Mouse (Mus musculus): Measurements from ENCODE around the gene Ly6g6e. TPM values are rescaled to one million over a fixed set of nuclear protein-coding genes. Genes with fewer than 3 reads are reported as not detected.

Gene Ly6g6e
- polyA plus RNA-seq, 2 experiments = 0.08 TPM; not detected in 1

DNA sequence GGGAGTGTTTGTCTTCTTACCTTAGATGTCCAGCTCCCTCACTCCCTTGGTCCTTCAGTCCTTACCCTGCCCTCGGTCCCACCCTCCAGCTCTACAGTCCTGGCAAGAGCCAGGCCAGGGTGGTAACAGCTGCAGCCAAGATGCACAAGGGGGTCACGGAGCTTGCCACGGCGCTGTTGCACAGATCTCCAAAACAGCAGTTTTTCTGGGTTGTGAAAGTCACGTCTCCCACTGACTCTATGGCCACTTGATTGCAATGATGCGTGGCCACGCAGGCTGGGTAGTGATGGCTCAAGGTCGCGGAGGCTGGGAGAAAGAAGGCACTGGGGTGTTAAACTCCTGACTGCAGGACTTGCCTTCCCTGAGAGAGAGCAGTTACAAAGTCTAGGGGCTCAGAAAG is 5.2 kb upstream of the Ly6g6e start:
- no peak for TF ChIP-seq CTCF (IDR thresholded peaks at IDR 0.05; ENCODE audit: low read depth)
- TF ChIP-seq EP300 (IDR thresholded peaks at IDR 0.05; ENCODE audit: low read depth) = no peak
- Histone ChIP-seq H3K4me2 (ENCODE audit: low read depth) (no peak overlapping the region), H3K27ac (no peak overlapping the region), H3K36me3 (replicated peaks; ENCODE audit: control insufficient read depth, insufficient read depth, low read depth) (no peaks in the 10 kb centered on the region), H3K9me3 (ENCODE audit: control insufficient read depth, low read length) (no peaks in the 10 kb centered on the region), H3K4me1 (replicated peaks; ENCODE audit: control insufficient read depth in 2 of 2, insufficient read depth in 2 of 2, low read length in 1 of 2) (0 out of 4 replicates have a peak, but pooled peaks cover 0 to 2% of the 10 kb centered on the region in 2 experiments), H3K4me3 (ENCODE audit: insufficient read depth in 1 of 2, low read depth in 2 of 2, low read length in 2 of 2) (no peak overlapping the region), H3K27me3 (ENCODE audit: control insufficient read depth, insufficient read depth, low read length) (peaks cover 14% of the 10 kb centered on the region), H3K9ac (replicated peaks) (no peak overlapping the region)
- 76% methylated on average over 9 of the region's 9 CpGs for WGBS (ENCODE audit: insufficient replicate concordance)
- no peak for ATAC-seq (ENCODE audit: insufficient read depth)
- DNase-seq (ENCODE audit: low read depth in 3 of 3, low spot score in 3 of 3) = no peak

DNA sequence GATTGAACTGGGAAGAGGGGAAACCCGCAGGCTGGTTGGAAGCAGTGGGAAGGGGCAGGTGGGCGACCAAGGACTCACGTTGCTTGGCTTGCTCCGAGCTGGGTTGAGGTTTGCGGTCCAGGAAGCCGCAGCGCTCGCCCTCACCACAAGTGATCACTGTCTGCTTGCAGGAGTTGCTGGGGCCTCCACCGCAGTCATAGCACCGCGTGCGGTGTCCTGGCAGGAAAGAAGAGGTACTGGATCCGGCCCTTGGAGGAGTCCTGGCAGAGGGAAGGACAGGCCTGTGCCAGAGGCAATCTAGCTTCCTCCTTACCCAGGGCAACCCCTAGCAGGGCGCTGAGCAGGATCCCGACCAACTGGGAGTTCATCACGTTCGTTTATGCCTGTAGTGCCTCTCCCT is 2.6 kb upstream of the Ly6g6e start:
- Histone ChIP-seq H3K4me1 (replicated peaks; ENCODE audit: control insufficient read depth in 2 of 2, insufficient read depth in 2 of 2, low read length in 1 of 2) (peaks cover 0 to 3% of the 10 kb centered on the region in 2 experiments; a peak in 3 of 4 replicates), H3K4me2 (ENCODE audit: low read depth) (no peak overlapping the region), H3K9ac (replicated peaks) (no peak overlapping the region), H3K27ac (no peak overlapping the region), H3K27me3 (ENCODE audit: control insufficient read depth, insufficient read depth, low read length) (no peaks in the 10 kb centered on the region), H3K36me3 (replicated peaks; ENCODE audit: control insufficient read depth, insufficient read depth, low read depth) (no peaks in the 10 kb centered on the region), H3K4me3 (ENCODE audit: insufficient read depth in 1 of 2, low read depth in 2 of 2, low read length in 2 of 2) (no peak overlapping the region), H3K9me3 (ENCODE audit: control insufficient read depth, low read length) (no peaks in the 10 kb centered on the region)
- 12% methylated on average over 17 of the region's 17 CpGs for WGBS (ENCODE audit: insufficient replicate concordance)
- no peak for TF ChIP-seq EP300 (IDR thresholded peaks at IDR 0.05; ENCODE audit: low read depth)
- ATAC-seq (ENCODE audit: insufficient read depth) (no peak), DNase-seq (ENCODE audit: low read depth in 3 of 3, low spot score in 3 of 3) (no peak)

DNA sequence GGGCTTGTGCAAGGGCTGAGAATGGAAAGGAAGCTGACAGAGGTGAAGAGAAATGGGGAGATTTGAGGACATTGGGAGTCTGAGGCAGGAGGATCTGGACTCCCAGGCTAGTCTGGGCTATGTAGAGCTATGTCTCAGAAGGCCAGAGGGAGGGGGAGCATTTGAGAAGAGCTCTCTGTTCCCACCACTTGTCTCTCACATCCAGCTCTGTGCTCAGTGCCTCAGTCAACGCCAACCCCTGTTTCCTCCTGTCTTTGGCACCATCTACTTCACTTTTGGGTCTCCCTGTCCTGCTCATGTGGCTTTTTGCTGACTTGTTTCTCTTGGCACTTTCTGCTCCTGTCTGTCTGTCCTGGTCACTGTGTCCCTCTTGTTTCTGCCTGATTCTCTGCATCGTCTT is 583 bp downstream of the Ly6g6e start:
- 28% methylated on average over 2 of the region's 2 CpGs for WGBS (ENCODE audit: insufficient replicate concordance)
- Histone ChIP-seq H3K4me1 (replicated peaks; ENCODE audit: control insufficient read depth in 2 of 2, insufficient read depth in 2 of 2, low read length in 1 of 2) (peaks cover 12 to 24% of the 10 kb centered on the region in 2 experiments), H3K9ac (replicated peaks) (no peak overlapping the region), H3K4me2 (ENCODE audit: low read depth) (no peak overlapping the region), H3K36me3 (replicated peaks; ENCODE audit: control insufficient read depth, insufficient read depth, low read depth) (no peaks in the 10 kb centered on the region), H3K4me3 (ENCODE audit: insufficient read depth in 1 of 2, low read depth in 2 of 2, low read length in 2 of 2) (no peak overlapping the region), H3K27me3 (ENCODE audit: control insufficient read depth, insufficient read depth, low read length) (no peaks in the 10 kb centered on the region), H3K9me3 (ENCODE audit: control insufficient read depth, low read length) (no peaks in the 10 kb centered on the region), H3K27ac (no peak overlapping the region)
- DNase-seq (ENCODE audit: low read depth in 3 of 3, low spot score in 3 of 3) (no peak), ATAC-seq (ENCODE audit: insufficient read depth) (no peak)
- TF ChIP-seq EP300 (IDR thresholded peaks at IDR 0.05; ENCODE audit: low read depth) (no peak), CTCF (IDR thresholded peaks at IDR 0.05; ENCODE audit: low read depth) (no peak)

DNA sequence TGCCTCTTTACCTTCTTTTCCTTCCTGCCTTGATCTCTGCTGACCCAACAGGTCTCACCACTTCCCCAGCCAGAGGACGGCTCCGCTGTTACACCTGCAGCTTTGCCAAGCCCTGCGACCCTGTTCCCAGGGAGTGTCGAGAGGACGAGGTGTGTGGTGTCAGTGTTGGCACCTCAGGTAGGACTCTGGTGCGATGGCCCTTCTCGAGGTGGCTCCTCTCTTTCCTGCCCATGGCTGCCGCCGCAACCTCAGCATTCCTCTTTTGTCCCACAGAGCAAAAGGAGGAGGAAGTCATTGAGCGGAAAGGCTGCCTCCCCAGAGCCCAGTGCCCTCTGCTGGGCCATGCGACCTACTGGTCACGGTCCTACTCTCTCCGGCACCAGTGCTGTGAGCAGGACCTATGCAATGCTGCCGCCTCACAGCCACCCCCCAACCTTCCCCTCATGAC is 1.1 kb downstream of the Ly6g6e start, which contains the start of gene Ly6g6d:
Gene Ly6g6d, minus strand, starts transcription at position 280 of the 448 bp plus-strand sequence.
- peaks cover 12 to 24% of the 10 kb centered on the region in 2 experiments for H3K4me1 ChIP-seq (replicated peaks; ENCODE audit: control insufficient read depth in 2 of 2, insufficient read depth in 2 of 2, low read length in 1 of 2)
- no peak for TF ChIP-seq EP300 (IDR thresholded peaks at IDR 0.05; ENCODE audit: low read depth)
- TF ChIP-seq CTCF (IDR thresholded peaks at IDR 0.05; ENCODE audit: low read depth) = peak; percentile 55
- no peak within 1 kb of the TSS for H3K4me2 ChIP-seq (ENCODE audit: low read depth)
- no peak within 1 kb of the TSS for H3K27ac ChIP-seq
- H3K36me3 ChIP-seq (replicated peaks; ENCODE audit: control insufficient read depth, insufficient read depth, low read depth) = no peaks in the 10 kb centered on the region
- 17% methylated on average over 14 of the region's 14 CpGs for WGBS (ENCODE audit: insufficient replicate concordance)
- H3K9me3 ChIP-seq (ENCODE audit: control insufficient read depth, low read length) = no peaks in the 10 kb centered on the region
- H3K27me3 ChIP-seq (ENCODE audit: control insufficient read depth, insufficient read depth, low read length) = no peaks in the 10 kb centered on the region
- ATAC-seq (ENCODE audit: insufficient read depth) (no peak), DNase-seq (ENCODE audit: low read depth in 3 of 3, low spot score in 3 of 3) (no peak)
- no peak within 1 kb of the TSS for H3K4me3 ChIP-seq (ENCODE audit: insufficient read depth in 1 of 2, low read depth in 2 of 2, low read length in 2 of 2)
- no peak within 1 kb of the TSS for H3K9ac ChIP-seq (replicated peaks)

DNA sequence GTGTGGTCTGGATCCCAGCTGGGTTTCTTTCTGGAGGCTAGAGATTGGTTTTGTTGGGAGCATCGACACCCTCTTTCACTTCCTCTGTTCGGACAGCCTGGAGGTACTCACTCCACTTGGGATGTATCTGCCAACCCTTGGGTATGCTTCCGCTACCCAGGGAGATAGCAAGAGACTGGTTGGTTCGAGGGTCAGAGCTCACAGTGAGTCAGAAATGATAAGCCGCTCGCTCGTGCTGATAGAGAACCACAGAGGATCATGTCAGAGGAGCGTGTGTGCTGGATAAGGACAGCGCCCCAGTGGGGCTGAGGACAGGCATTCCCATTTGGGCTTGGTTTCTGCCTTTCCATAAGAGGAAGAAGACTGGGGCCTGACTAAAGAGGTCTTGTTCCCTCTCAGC is 3.1 kb downstream of the Ly6g6e start:
- H3K9ac ChIP-seq (replicated peaks) = peak overlapping the region; percentile 45

More for the DNA sequence above, 3.1 kb downstream of the Ly6g6e start:
- WGBS (ENCODE audit: insufficient replicate concordance) = 5% methylated on average over 9 of the region's 9 CpGs
- peak; percentile 77 for TF ChIP-seq EP300 (IDR thresholded peaks at IDR 0.05; ENCODE audit: low read depth)
- TF ChIP-seq CTCF (IDR thresholded peaks at IDR 0.05; ENCODE audit: low read depth) = peak; percentile 70
- peak overlapping the region; percentile 36 to 41 for H3K4me3 ChIP-seq (ENCODE audit: insufficient read depth in 1 of 2, low read depth in 2 of 2, low read length in 2 of 2)
- ATAC-seq (ENCODE audit: insufficient read depth) = peak; percentile 97
- no peaks in the 10 kb centered on the region for H3K27me3 ChIP-seq (ENCODE audit: control insufficient read depth, insufficient read depth, low read length)
- peak overlapping the region; percentile 69 for H3K27ac ChIP-seq
- DNase-seq (ENCODE audit: low read depth in 3 of 3, low spot score in 3 of 3) = peak; percentile 75 to 78 (median 78)
- H3K4me2 ChIP-seq (ENCODE audit: low read depth) = peak overlapping the region; percentile 66
- no peaks in the 10 kb centered on the region for H3K9me3 ChIP-seq (ENCODE audit: control insufficient read depth, low read length)
- H3K4me1 ChIP-seq (replicated peaks; ENCODE audit: control insufficient read depth in 2 of 2, insufficient read depth in 2 of 2, low read length in 1 of 2) = peaks cover 12 to 24% of the 10 kb centered on the region in 2 experiments
- H3K36me3 ChIP-seq (replicated peaks; ENCODE audit: control insufficient read depth, insufficient read depth, low read depth) = no peaks in the 10 kb centered on the region

All from liver, embryonic 14.5 days (tissue).